Mouse (Mus musculus): ENCODE measurements around the gene Arhgef3. TPM values are rescaled to one million over a fixed set of nuclear protein-coding genes. Genes with fewer than 3 reads are reported as not detected.

Gene Arhgef3
- polyA plus RNA-seq, 1 experiment from 2014 or later, result 18.5 TPM

- H3K4me1 ChIP-seq (ENCODE audit: control insufficient read depth, insufficient read depth, low read length), result peaks cover 20% of the 10 kb centered on the region
- no peaks in the 10 kb centered on the region for H3K27me3 ChIP-seq (ENCODE audit: control insufficient read depth, insufficient read depth, low read length)
- 86% methylated on average over 7 of the region's 7 CpGs for WGBS
Observed at GRCm38 (mm10) chr14:27224636-27225035, 109.9 kb downstream of the Arhgef3 start.

GRCm38 (mm10) chr14:27226288-27226687 lies 111.6 kb downstream of the Arhgef3 start:
- no peaks in the 10 kb centered on the region for H3K27me3 ChIP-seq (ENCODE audit: control insufficient read depth, insufficient read depth, low read length)
- no peak overlapping the region for H3K27ac ChIP-seq (ENCODE audit: low read length)
- no peak overlapping the region for H3K4me2 ChIP-seq (ENCODE audit: low read depth, low read length)
- no peak overlapping the region for H3K9ac ChIP-seq (ENCODE audit: low read length)
- no peaks in the 10 kb centered on the region for H3K36me3 ChIP-seq (ENCODE audit: control insufficient read depth, insufficient read depth)
- H3K9me3 ChIP-seq (replicated peaks; ENCODE audit: control insufficient read depth, low read length), result no peaks in the 10 kb centered on the region
- no peak overlapping the region for H3K4me3 ChIP-seq (ENCODE audit: low read length)
- WGBS, result 67% methylated on average over 3 of the region's 3 CpGs
- H3K4me1 ChIP-seq (ENCODE audit: control insufficient read depth, insufficient read depth, low read length), result peaks cover 28% of the 10 kb centered on the region
- no peak for ATAC-seq (replicated peaks; ENCODE audit: extremely low read depth, insufficient read depth, low FRiP score)

More at GRCm38 (mm10) chr14:27224636-27225035, 109.9 kb downstream of the Arhgef3 start:
- Histone ChIP-seq H3K4me2 (ENCODE audit: low read depth, low read length) (no peak overlapping the region), H3K9ac (ENCODE audit: low read length) (no peak overlapping the region), H3K36me3 (ENCODE audit: control insufficient read depth, insufficient read depth) (no peaks in the 10 kb centered on the region), H3K9me3 (replicated peaks; ENCODE audit: control insufficient read depth, low read length) (no peaks in the 10 kb centered on the region), H3K4me3 (ENCODE audit: low read length) (no peak overlapping the region), H3K27ac (ENCODE audit: low read length) (no peak overlapping the region)
- no peak for ATAC-seq (replicated peaks; ENCODE audit: extremely low read depth, insufficient read depth, low FRiP score)

GRCm38 (mm10) chr14:27228288-27228687 lies 113.6 kb downstream of the Arhgef3 start:
- H3K36me3 ChIP-seq (ENCODE audit: control insufficient read depth, insufficient read depth), result no peaks in the 10 kb centered on the region
- H3K27me3 ChIP-seq (ENCODE audit: control insufficient read depth, insufficient read depth, low read length), result no peaks in the 10 kb centered on the region
- no peak for ATAC-seq (replicated peaks; ENCODE audit: extremely low read depth, insufficient read depth, low FRiP score)
- H3K27ac ChIP-seq (ENCODE audit: low read length), result no peak overlapping the region
- WGBS, result 52% methylated on average over 2 of the region's 2 CpGs
- H3K9me3 ChIP-seq (replicated peaks; ENCODE audit: control insufficient read depth, low read length), result no peaks in the 10 kb centered on the region
- no peak overlapping the region for H3K4me2 ChIP-seq (ENCODE audit: low read depth, low read length)
- peaks cover 32% of the 10 kb centered on the region for H3K4me1 ChIP-seq (ENCODE audit: control insufficient read depth, insufficient read depth, low read length)
- H3K4me3 ChIP-seq (ENCODE audit: low read length), result no peak overlapping the region
- no peak overlapping the region for H3K9ac ChIP-seq (ENCODE audit: low read length)

DNA sequence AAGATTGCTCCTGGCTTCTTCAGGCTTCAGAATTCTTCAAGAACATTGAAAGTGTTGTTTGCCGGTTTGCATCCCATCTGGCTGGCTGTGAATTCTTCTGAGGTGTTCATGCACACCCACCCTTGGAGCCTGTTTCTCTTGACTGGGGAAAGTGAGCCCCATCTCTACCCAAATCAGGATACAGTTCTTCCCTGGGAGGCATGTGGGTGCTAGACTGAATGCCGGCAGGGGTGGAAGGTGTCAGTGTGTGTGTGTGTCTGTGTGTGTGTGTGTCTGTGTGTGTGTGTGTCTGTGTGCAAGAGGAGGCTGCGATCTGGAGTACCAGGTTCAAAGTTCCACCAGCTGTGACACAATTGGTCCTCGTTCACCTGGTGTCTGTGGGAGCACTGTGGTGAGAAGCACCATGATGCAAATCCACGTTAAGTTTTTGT lies 114.3 kb downstream of the Arhgef3 start:
- ATAC-seq (replicated peaks; ENCODE audit: extremely low read depth, insufficient read depth, low FRiP score), result 0 out of 2 replicates have a peak, but pooled peaks have one; percentile 4
- peak overlapping the region; percentile 88 for H3K27ac ChIP-seq (ENCODE audit: low read length)
- no peak overlapping the region for H3K4me2 ChIP-seq (ENCODE audit: low read depth, low read length)
- no peaks in the 10 kb centered on the region for H3K36me3 ChIP-seq (ENCODE audit: control insufficient read depth, insufficient read depth)
- H3K4me1 ChIP-seq (ENCODE audit: control insufficient read depth, insufficient read depth, low read length), result peaks cover 32% of the 10 kb centered on the region
- H3K27me3 ChIP-seq (ENCODE audit: control insufficient read depth, insufficient read depth, low read length), result no peaks in the 10 kb centered on the region
- H3K9ac ChIP-seq (ENCODE audit: low read length), result no peak overlapping the region
- no peak overlapping the region for H3K4me3 ChIP-seq (ENCODE audit: low read length)
- H3K9me3 ChIP-seq (replicated peaks; ENCODE audit: control insufficient read depth, low read length), result no peaks in the 10 kb centered on the region
- 67% methylated on average over 5 of the region's 5 CpGs for WGBS

DNA sequence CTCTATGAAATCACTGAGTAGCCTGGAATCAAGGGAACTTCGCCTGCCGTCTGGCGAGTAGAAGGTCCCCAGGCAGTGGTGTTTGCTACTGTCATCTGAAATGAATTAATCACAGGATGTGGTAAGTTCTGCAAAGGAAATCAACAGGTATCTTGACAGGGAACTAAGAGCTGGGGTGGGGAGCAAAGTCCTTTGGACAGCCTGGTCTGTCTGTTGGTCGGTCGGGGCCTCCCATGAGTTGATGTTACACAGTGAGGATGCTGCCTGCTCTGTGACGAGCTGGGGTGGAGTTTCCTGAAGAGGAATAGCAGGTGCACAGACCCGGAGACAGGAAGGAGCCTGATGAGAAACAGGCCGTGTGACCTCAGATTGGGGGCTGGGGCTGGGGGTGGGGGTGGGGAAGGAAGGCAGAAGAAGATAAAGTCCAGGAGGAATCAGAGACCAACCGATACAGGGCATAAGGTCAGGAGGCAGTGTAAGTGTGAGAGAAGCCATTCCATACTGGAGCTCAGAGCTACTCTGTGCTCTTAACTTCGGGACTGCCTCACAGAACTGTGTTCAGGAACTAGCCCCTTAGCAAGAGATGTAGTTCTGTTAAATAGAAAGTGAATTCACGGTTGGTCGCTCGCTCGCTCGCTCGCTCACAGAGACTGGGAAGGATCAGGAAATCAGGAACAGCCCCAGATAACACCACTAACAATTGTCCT lies 114.9 kb downstream of the Arhgef3 start:
- peak; percentile 61 for ATAC-seq (replicated peaks; ENCODE audit: extremely low read depth, insufficient read depth, low FRiP score)
- Histone ChIP-seq H3K9me3 (replicated peaks; ENCODE audit: control insufficient read depth, low read length) (no peaks in the 10 kb centered on the region), H3K9ac (ENCODE audit: low read length) (peak overlapping the region; percentile 51; the same call in 1 of the 2 replicates), H3K4me1 (ENCODE audit: control insufficient read depth, insufficient read depth, low read length) (peaks cover 32% of the 10 kb centered on the region), H3K36me3 (ENCODE audit: control insufficient read depth, insufficient read depth) (no peaks in the 10 kb centered on the region), H3K4me3 (ENCODE audit: low read length) (no peak overlapping the region), H3K27ac (ENCODE audit: low read length) (peak overlapping the region; percentile 88), H3K27me3 (ENCODE audit: control insufficient read depth, insufficient read depth, low read length) (no peaks in the 10 kb centered on the region), H3K4me2 (ENCODE audit: low read depth, low read length) (peak overlapping the region; percentile 53)
- 36% methylated on average over 16 of the region's 16 CpGs for WGBS

- Histone ChIP-seq H3K36me3 (ENCODE audit: control insufficient read depth, insufficient read depth) (no peaks in the 10 kb centered on the region), H3K4me2 (ENCODE audit: low read depth, low read length) (peak overlapping the region; percentile 53), H3K27ac (ENCODE audit: low read length) (peak overlapping the region; percentile 88), H3K9ac (ENCODE audit: low read length) (peak overlapping the region; percentile 51), H3K27me3 (ENCODE audit: control insufficient read depth, insufficient read depth, low read length) (no peaks in the 10 kb centered on the region), H3K4me1 (ENCODE audit: control insufficient read depth, insufficient read depth, low read length) (peaks cover 35% of the 10 kb centered on the region), H3K9me3 (replicated peaks; ENCODE audit: control insufficient read depth, low read length) (no peaks in the 10 kb centered on the region), H3K4me3 (ENCODE audit: low read length) (no peak overlapping the region; the same call in 1 of the 2 replicates)
- ATAC-seq (replicated peaks; ENCODE audit: extremely low read depth, insufficient read depth, low FRiP score), result peak; percentile 56
- 11% methylated on average over 18 of the region's 18 CpGs for WGBS
Observed at GRCm38 (mm10) chr14:27230262-27231022, 115.7 kb downstream of the Arhgef3 start.

- 79% methylated on average over 8 of the region's 8 CpGs for WGBS
- peaks cover 39% of the 10 kb centered on the region for H3K4me1 ChIP-seq (ENCODE audit: control insufficient read depth, insufficient read depth, low read length)
- H3K27ac ChIP-seq (ENCODE audit: low read length), result peak overlapping the region; percentile 0; the same call in 1 of the 2 replicates
Observed at GRCm38 (mm10) chr14:27231506-27231905, 116.8 kb downstream of the Arhgef3 start.

GRCm38 (mm10) chr14:27231974-27232780 lies 117.5 kb downstream of the Arhgef3 start:
- no peaks in the 10 kb centered on the region for H3K27me3 ChIP-seq (ENCODE audit: control insufficient read depth, insufficient read depth, low read length)
- H3K4me2 ChIP-seq (ENCODE audit: low read depth, low read length), result no peak overlapping the region
- H3K4me3 ChIP-seq (ENCODE audit: low read length), result no peak overlapping the region
- no peaks in the 10 kb centered on the region for H3K36me3 ChIP-seq (ENCODE audit: control insufficient read depth, insufficient read depth)
- no peak overlapping the region for H3K27ac ChIP-seq (ENCODE audit: low read length)
- H3K4me1 ChIP-seq (ENCODE audit: control insufficient read depth, insufficient read depth, low read length), result peaks cover 39% of the 10 kb centered on the region
- H3K9me3 ChIP-seq (replicated peaks; ENCODE audit: control insufficient read depth, low read length), result no peaks in the 10 kb centered on the region
- 75% methylated on average over 25 of the region's 25 CpGs for WGBS
- no peak overlapping the region for H3K9ac ChIP-seq (ENCODE audit: low read length)
- ATAC-seq (replicated peaks; ENCODE audit: extremely low read depth, insufficient read depth, low FRiP score), result no peak

More at GRCm38 (mm10) chr14:27231506-27231905, 116.8 kb downstream of the Arhgef3 start:
- Histone ChIP-seq H3K4me3 (ENCODE audit: low read length) (no peak overlapping the region), H3K9me3 (replicated peaks; ENCODE audit: control insufficient read depth, low read length) (no peaks in the 10 kb centered on the region), H3K36me3 (ENCODE audit: control insufficient read depth, insufficient read depth) (no peaks in the 10 kb centered on the region), H3K4me2 (ENCODE audit: low read depth, low read length) (no peak overlapping the region), H3K27me3 (ENCODE audit: control insufficient read depth, insufficient read depth, low read length) (no peaks in the 10 kb centered on the region), H3K9ac (ENCODE audit: low read length) (no peak overlapping the region)
- no peak for ATAC-seq (replicated peaks; ENCODE audit: extremely low read depth, insufficient read depth, low FRiP score)

Measured in heart, embryonic 16.5 days (tissue).